Mouse (Mus musculus) monocyte, adult 2 months (primary cell): ENCODE results near the gene Mia2.
A peak's percentile ranks its signal among the peaks of the same experiment; 100 is the strongest.

Experiments
- DNase-seq, 2 experiments: peaks; one replicate each; pipeline ENCODE4 v3.0.0; 2022; ENCODE audit warnings: low spot score in 2 of 2, low read depth in 1 of 2

The Mia2 gene

GRCm38 (mm10) chr12:59104771-59105170, 9.2 kb downstream of the Mia2 start:
- DNase-seq: no peak

- no peak for DNase-seq
These were observed 10.3 kb downstream of the Mia2 start for GRCm38 (mm10) chr12:59105914-59106313.

- DNase-seq: no peak
These were observed 10.9 kb downstream of the Mia2 start for GRCm38 (mm10) chr12:59106491-59106890.

GRCm38 (mm10) chr12:59107926-59108325, 12.3 kb downstream of the Mia2 start:
- DNase-seq: no peak

GRCm38 (mm10) chr12:59117184-59117583, 21.6 kb downstream of the Mia2 start:
- DNase-seq: no peak

GRCm38 (mm10) chr12:59125426-59125825, 29.8 kb downstream of the Mia2 start:
- no peak for DNase-seq

- no peak for DNase-seq
These were observed 32.9 kb downstream of the Mia2 start for GRCm38 (mm10) chr12:59128501-59128900.

GRCm38 (mm10) chr12:59129038-59129437, 33.4 kb downstream of the Mia2 start:
- no peak for DNase-seq

GRCm38 (mm10) chr12:59129592-59129991, 34.0 kb downstream of the Mia2 start:
- DNase-seq: no peak

GRCm38 (mm10) chr12:59130249-59130648, 34.6 kb downstream of the Mia2 start:
- peak; percentile 31 to 45 for DNase-seq

GRCm38 (mm10) chr12:59130651-59131577, 35.3 kb downstream of the Mia2 start:
- peak; percentile 82 to 93 for DNase-seq

GRCm38 (mm10) chr12:59131578-59131946, 36.0 kb downstream of the Mia2 start:
- no peak for DNase-seq

- DNase-seq: peak; percentile 4 to 10
These were observed 36.9 kb downstream of the Mia2 start for GRCm38 (mm10) chr12:59132462-59132861.

GRCm38 (mm10) chr12:59132940-59133339, 37.3 kb downstream of the Mia2 start:
- no peak for DNase-seq

- no peak for DNase-seq
These were observed 37.9 kb downstream of the Mia2 start for GRCm38 (mm10) chr12:59133437-59133999.

GRCm38 (mm10) chr12:59135096-59135495, 39.5 kb downstream of the Mia2 start:
- DNase-seq: no peak

- DNase-seq: no peak
These were observed 40.1 kb downstream of the Mia2 start for GRCm38 (mm10) chr12:59135533-59136300.

GRCm38 (mm10) chr12:59137031-59137430, 41.4 kb downstream of the Mia2 start:
- DNase-seq: no peak

GRCm38 (mm10) chr12:59139372-59139771, 43.8 kb downstream of the Mia2 start:
- DNase-seq: no peak

- DNase-seq: no peak
These were observed 49.5 kb downstream of the Mia2 start for GRCm38 (mm10) chr12:59145130-59145529.

GRCm38 (mm10) chr12:59149691-59150090, 54.1 kb downstream of the Mia2 start:
- DNase-seq: no peak

GRCm38 (mm10) chr12:59161091-59161490, 65.5 kb downstream of the Mia2 start:
- DNase-seq: no peak
